Mouse (Mus musculus): ENCODE measurements at regions not wholly inside any gene's neighbourhood (a gene's known extent, or its start where the extent isn't known, plus 50 kb on each side); places are given as distances from the start of the nearest gene placed in this dataset.
"Not testable (repeated sequence)": the region's sequence is repeated elsewhere in the genome, so short reads cannot be mapped to it uniquely, and the experiment has no call there.

DNA sequence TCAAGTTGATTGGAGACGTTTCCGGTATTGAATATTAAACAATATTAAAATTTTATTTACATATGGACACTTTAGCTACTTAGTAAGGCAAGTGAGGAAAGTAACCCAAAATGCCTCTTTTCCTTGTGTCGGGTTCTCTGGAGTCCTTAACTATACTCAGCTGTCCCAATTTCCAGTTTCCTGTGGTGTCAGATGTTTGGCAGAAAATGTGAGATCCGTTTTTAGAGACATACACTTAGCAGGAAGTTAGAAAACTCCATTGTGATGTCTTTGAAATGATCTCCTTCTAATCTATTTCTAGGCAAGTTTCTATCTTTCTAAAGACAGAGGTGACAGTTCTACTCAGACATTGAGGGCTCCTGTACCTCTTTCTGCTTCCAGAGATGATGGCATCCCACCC, 168.9 kb upstream of the Plcxd3 start:
- DNase-seq (ENCODE audit: low spot score in 2 of 2): no peak

DNA sequence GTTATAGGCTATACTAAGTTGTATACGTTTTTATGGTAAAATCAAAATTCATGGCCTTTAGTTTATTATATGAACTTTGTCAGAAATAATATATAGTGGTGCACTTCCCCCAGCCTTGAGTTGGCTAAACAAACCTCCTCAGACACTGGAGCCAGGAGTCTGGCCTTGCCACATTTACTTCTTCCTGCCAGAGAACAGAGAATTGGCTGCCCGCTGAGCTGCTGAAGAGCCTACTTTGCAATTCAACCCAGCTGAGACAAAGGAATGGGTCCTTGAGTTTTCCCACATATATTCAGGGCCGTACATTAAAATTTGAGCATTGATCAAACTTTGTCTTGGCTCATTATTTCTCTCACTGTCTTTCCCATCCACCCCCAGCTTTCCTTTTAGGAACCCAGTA, 161.9 kb upstream of the Plcxd3 start:
- no peak for DNase-seq (ENCODE audit: low spot score in 2 of 2)

DNA sequence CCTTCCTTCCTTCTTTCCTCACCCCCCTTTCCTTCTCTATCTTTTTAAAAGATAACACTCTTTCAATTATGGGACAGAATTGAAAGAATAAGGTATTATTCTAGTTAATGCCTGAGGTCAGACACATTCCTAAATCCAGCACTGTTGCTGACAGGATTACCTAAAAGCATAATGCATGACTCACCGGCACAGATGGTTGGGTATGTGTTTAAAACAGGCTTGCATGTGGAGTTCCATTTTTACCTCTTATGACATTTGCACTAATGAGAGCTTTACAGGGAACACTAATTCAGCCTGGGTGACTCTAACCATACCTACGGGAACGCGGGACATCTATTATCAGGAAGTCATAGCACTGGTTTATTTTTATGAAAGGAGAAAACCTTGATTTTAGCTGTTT, 156.2 kb upstream of the Plcxd3 start:
- DNase-seq (ENCODE audit: low spot score in 2 of 2): peak in 1 of 2 experiments; percentile 25

DNA sequence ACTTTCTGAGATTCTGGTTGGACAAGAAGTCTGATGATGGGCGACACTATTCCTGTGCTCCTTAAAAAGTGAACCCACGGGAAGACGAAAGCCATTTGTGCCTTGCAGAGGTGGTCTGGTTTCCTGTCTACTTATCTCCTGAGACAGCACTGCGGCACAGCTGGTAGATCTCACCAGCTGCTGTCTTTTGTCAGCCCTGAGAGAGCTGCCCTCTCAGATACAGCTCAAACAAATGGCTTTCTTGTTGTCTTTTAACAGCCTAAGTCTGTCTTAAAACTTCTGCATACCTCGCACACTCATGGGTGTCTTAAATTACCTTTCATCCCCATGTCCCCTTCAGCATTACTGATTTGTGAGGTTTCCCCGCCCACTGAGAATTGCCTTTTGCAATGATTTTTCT, 147.2 kb upstream of the Plcxd3 start:
- DNase-seq (ENCODE audit: low spot score in 2 of 2): no peak

DNA sequence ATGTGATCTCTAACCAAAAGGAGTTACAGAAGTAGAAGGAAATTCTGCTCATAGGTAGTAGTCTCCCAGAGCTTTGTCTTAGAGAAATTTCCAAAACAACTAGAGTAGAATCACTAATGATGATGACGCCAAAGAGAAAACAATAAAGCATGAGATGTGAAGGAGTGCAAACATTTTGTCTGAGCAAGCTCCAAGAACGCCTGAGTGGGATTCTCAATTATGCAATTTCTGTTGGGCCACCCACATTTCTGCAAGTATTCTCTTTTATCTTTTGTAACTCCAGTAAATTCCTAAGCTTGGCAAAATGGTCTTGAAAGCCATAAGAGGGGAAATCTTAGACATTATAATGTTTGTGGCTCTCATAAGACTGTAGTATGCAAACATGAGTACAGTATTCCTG, 134.6 kb upstream of the Plcxd3 start:
- no peak for DNase-seq (ENCODE audit: low spot score in 2 of 2)

DNA sequence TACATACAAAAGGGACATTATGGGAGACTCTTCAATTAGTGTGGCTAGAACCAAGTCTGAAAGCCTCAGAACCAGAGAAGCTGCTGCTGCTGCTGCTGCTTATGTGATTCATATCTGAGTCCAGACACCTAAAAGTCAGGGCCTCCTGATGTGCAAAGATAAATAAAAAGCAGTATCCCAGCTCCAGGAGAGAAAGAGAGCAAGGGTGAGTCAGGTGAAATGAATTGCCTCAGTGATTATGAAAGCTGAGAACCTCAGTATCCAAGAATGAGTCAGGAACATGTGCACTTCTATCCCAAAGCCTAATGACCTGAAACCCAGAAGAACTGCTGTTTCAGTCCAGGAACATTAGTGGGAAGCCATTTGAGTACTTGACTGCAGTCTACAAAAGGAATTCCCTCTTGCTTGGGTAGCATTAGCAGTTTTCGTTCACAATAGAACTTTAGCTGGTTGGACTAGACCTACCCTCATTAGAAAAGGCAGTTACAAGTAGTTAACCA, 127.6 kb upstream of the Plcxd3 start:
- DNase-seq (ENCODE audit: low spot score in 2 of 2): no peak

DNA sequence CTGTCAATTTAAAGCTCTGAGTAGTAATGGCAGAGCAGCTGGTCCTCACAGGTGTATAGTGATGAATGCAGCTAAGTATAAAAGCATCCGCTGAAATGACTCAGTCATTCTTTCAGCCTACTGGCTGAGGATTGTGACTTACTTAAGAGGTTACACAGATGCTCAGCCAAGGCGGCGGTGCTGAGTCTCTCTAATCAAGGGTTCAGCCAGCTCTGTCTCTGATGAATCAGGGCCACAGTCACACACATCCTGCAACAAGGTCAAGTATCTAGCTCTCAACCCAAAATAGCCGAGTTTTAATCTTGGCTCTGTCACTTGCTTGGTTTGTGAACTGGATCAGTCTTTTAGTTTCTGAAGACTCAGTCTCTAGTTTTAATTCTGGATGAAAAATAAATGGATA, 110.7 kb upstream of the Plcxd3 start:
- DNase-seq (ENCODE audit: low spot score in 2 of 2): no peak

DNA sequence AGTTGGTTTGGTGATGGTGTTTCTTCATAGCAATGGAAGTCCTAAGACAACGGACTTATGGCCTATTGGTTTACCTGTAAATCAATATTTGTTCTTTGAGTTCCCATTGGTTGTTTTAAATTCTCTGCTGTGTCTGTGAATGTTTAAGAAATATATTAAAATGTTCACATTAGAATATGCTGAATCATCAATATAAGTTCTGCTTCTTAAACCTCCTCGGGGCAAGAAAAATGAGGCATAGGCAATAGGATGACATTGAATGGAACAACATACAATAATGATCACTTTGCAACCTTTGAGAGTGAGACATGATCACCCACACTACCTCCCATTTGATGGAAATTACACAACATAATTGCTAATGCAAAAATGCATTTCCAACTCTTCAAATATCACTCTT, 105.5 kb upstream of the Plcxd3 start:
- no peak for DNase-seq (ENCODE audit: low spot score in 2 of 2)

DNA sequence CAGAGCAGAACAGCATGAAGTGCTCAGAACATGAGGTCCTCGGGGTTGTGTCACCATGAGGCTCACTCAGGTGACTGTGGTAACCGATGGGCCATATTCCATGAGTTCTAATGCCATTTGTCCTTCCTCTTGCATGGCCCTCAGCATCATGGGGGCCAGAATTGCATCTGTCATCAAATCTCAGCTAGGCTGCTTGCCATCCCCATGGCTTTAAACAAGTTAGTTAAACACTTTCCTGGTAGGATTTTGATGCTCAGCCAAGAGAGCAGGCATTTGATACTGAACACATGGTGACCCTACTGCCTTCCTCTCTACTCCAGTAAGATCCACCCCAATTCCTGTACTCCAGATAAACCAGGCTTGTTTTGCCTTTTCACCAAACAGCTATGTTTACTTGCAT, 98.3 kb upstream of the Plcxd3 start:
- DNase-seq (ENCODE audit: low spot score in 2 of 2): no peak

DNA sequence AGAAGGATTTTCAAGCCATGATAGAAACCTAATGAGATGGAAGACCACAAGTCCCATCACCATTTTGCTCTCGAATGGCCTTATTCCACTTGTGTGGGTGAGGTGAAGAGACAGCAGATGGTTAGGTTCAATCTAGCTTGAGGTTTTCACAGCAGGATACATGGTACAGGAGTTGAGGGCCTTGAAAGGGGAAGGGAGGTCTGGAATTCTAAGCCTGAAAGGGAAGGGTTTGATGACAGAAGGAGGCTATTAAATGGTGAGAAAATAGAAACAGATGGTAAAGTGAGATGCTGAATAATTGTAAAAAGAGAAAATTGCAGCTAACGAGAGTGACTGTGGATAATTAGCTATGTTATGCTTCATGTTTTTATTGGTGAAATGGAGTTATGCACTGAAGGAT, 67.8 kb upstream of the Plcxd3 start:
- DNase-seq (ENCODE audit: low spot score in 2 of 2): no peak

DNA sequence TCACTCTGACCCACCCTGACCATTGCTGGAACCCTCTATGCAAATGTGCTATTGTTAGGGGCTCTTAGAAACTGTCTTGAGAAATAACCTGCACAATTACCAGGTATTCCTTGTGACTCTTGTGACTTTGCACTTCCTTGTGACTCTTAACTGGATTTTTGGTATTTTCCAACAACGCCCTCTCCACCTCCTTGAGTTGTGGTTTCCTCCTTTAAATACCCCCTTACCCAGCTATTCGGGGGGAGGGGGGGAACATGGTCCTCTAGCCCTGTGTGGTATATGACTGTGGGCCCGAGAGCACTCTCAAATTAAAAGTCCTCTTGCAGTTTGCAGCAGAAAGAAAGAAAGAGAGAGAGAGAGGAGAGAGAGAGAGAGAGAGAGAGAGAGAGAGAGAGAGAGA, 61.6 kb upstream of the Plcxd3 start:
- not testable (repeated sequence) for DNase-seq (ENCODE audit: low spot score in 2 of 2)

DNA sequence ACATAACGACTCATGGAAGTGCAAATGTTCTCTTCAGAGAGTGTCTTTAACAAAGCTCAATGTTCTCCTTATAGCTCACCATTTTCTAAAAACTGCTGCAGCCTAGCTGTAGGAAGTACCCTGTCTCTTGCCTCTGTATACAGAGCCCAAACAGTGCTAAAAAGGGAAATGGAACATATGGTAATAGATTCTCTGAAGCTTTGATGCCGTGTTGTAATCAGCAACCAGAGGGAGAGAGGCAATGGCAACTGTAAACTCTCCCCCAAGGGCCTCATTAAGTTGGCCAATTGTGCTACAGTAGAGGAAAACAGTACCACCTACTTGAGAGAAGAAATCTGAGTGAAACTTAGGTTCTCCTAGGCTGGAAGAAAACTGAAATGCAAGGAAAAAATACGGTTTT, 59.4 kb upstream of the Plcxd3 start:
- DNase-seq (ENCODE audit: low spot score in 2 of 2): no peak
